Mouse (Mus musculus): ENCODE data around the gene Gm8212. TPM values are rescaled to one million over a fixed set of nuclear protein-coding genes. Genes with fewer than 3 reads are reported as not detected.
"Not testable (repeated sequence)": the region's sequence is repeated elsewhere in the genome, so short reads cannot be mapped to it uniquely, and the experiment has no call there.

Gene Gm8212
- polyA plus RNA-seq (2015; fragmentation: Nextera tagmentation; extraction: Ambion mirVana): not detected in 2 replicates

GRCm38 (mm10) chr14:44197361-44197760 is at the start of gene Gm8212:
Gm8212 (plus strand) TSS chr14:44197661.
- not testable (repeated sequence) for H3K9me3 ChIP-seq (ENCODE audit: control insufficient read depth, low read length); ATAC-seq; H3K27me3 ChIP-seq (replicated peaks; ENCODE audit: control insufficient read depth, insufficient read depth, low read length); H3K36me3 ChIP-seq (ENCODE audit: control insufficient read depth, insufficient read depth, low read length); H3K4me2 ChIP-seq (ENCODE audit: low read length); H3K4me3 ChIP-seq (ENCODE audit: low read length); H3K9ac ChIP-seq (ENCODE audit: low read depth, low read length); H3K4me1 ChIP-seq (ENCODE audit: control insufficient read depth, insufficient read depth, low read depth, low read length); H3K27ac ChIP-seq (ENCODE audit: low read depth, low read length)
- WGBS: 100% methylated on average over 1 of the region's 3 CpGs

- H3K27me3 ChIP-seq (replicated peaks; ENCODE audit: control insufficient read depth, insufficient read depth, low read length); H3K9ac ChIP-seq (ENCODE audit: low read depth, low read length); H3K27ac ChIP-seq (ENCODE audit: low read depth, low read length); H3K4me2 ChIP-seq (ENCODE audit: low read length); H3K36me3 ChIP-seq (ENCODE audit: control insufficient read depth, insufficient read depth, low read length); ATAC-seq; H3K4me1 ChIP-seq (ENCODE audit: control insufficient read depth, insufficient read depth, low read depth, low read length); H3K9me3 ChIP-seq (ENCODE audit: control insufficient read depth, low read length); H3K4me3 ChIP-seq (ENCODE audit: low read length): not testable (repeated sequence)
- 93% methylated on average over 3 of the region's 3 CpGs for WGBS
These were observed 15.7 kb downstream of the Gm8212 start, which contains the start of gene 4930503E14Rik for GRCm38 (mm10) chr14:44213154-44213553. 4930503E14Rik (minus strand) TSS chr14:44213254.

GRCm38 (mm10) chr14:44248039-44248438 is 50.6 kb downstream of the Gm8212 start:
- H3K4me3 ChIP-seq (ENCODE audit: low read length): no peak overlapping the region
- no peaks in the 10 kb centered on the region for H3K27me3 ChIP-seq (replicated peaks; ENCODE audit: control insufficient read depth, insufficient read depth, low read length)
- H3K36me3 ChIP-seq (ENCODE audit: control insufficient read depth, insufficient read depth, low read length): no peaks in the 10 kb centered on the region
- WGBS: 90% methylated on average over 16 of the region's 16 CpGs
- H3K4me1 ChIP-seq (ENCODE audit: control insufficient read depth, insufficient read depth, low read depth, low read length): no peaks in the 10 kb centered on the region
- no peak overlapping the region for H3K4me2 ChIP-seq (ENCODE audit: low read length)
- no peak overlapping the region for H3K9ac ChIP-seq (ENCODE audit: low read depth, low read length)
- no peak for ATAC-seq
- H3K9me3 ChIP-seq (ENCODE audit: control insufficient read depth, low read length): no peaks in the 10 kb centered on the region
- H3K27ac ChIP-seq (ENCODE audit: low read depth, low read length): no peak overlapping the region

Other genes starting within 250 kb of the Gm8212 start
- gene Ang5, start 240.6 kb upstream of the Gm8212 start, polyA plus RNA-seq (2015; fragmentation: Nextera tagmentation; extraction: Ambion mirVana): not detected in 2 replicates
- not detected in 2 replicates for gene Ang6, start 195.4 kb upstream of the Gm8212 start, polyA plus RNA-seq (2015; fragmentation: Nextera tagmentation; extraction: Ambion mirVana)
- gene Ear2, start 95.0 kb upstream of the Gm8212 start, polyA plus RNA-seq (2015; fragmentation: Nextera tagmentation; extraction: Ambion mirVana): not detected in 2 replicates
- not detected in 2 replicates for gene Gm3327, start 73.8 kb upstream of the Gm8212 start, polyA plus RNA-seq (2015; fragmentation: Nextera tagmentation; extraction: Ambion mirVana)
- not detected in 2 replicates for gene 4930503E14Rik, start 15.6 kb downstream of the Gm8212 start, polyA plus RNA-seq (2015; fragmentation: Nextera tagmentation; extraction: Ambion mirVana)
- not detected in 2 replicates for gene Gm8220, start 87.9 kb downstream of the Gm8212 start, polyA plus RNA-seq (2015; fragmentation: Nextera tagmentation; extraction: Ambion mirVana)
- not detected in 2 replicates for gene Gm5930, start 140.9 kb downstream of the Gm8212 start, polyA plus RNA-seq (2015; fragmentation: Nextera tagmentation; extraction: Ambion mirVana)
- gene Gm8229, start 167.7 kb downstream of the Gm8212 start, polyA plus RNA-seq (2015; fragmentation: Nextera tagmentation; extraction: Ambion mirVana): not detected in 2 replicates
- gene Gm3371, start 213.0 kb downstream of the Gm8212 start, polyA plus RNA-seq (2015; fragmentation: Nextera tagmentation; extraction: Ambion mirVana): not detected in 2 replicates
- gene Gm8232, start 236.0 kb downstream of the Gm8212 start, polyA plus RNA-seq (2015; fragmentation: Nextera tagmentation; extraction: Ambion mirVana): not detected in 2 replicates